Mouse (Mus musculus): ENCODE data around the gene Gm4922.

The Gm4922 gene

GRCm38 (mm10) chr10:18786693-18787092 lies at the start of gene Gm4922:
Gene Gm4922 (minus strand): TSS chr10:18786793.
- DNase-seq = no peak

GRCm38 (mm10) chr10:18835684-18836479 lies 49.3 kb upstream of the Gm4922 start:
- DNase-seq = peak in 1 of 2 experiments; percentile 19

- DNase-seq = no peak
These were observed 47.8 kb upstream of the Gm4922 start for GRCm38 (mm10) chr10:18834389-18834788.

- DNase-seq = no peak
These were observed 45.2 kb upstream of the Gm4922 start for GRCm38 (mm10) chr10:18831823-18832222.

GRCm38 (mm10) chr10:18830359-18830758 lies 43.8 kb upstream of the Gm4922 start:
- no peak for DNase-seq

- DNase-seq = no peak
These were observed 41.3 kb upstream of the Gm4922 start for GRCm38 (mm10) chr10:18827936-18828335.

- no peak for DNase-seq
These were observed 39.5 kb upstream of the Gm4922 start for GRCm38 (mm10) chr10:18826107-18826506.

GRCm38 (mm10) chr10:18825143-18825542 lies 38.5 kb upstream of the Gm4922 start:
- DNase-seq = no peak

GRCm38 (mm10) chr10:18816560-18816959 lies 30.0 kb upstream of the Gm4922 start:
- DNase-seq = no peak

GRCm38 (mm10) chr10:18811751-18812150 lies 25.2 kb upstream of the Gm4922 start:
- no peak for DNase-seq

- DNase-seq = no peak
These were observed 3.5 kb upstream of the Gm4922 start for GRCm38 (mm10) chr10:18790063-18790462.

GRCm38 (mm10) chr10:18788601-18789000 lies 2.0 kb upstream of the Gm4922 start:
- no peak for DNase-seq

GRCm38 (mm10) chr10:18777546-18777945 lies 9.0 kb downstream of the Gm4922 start:
- no peak for DNase-seq

GRCm38 (mm10) chr10:18772537-18773179 lies 13.9 kb downstream of the Gm4922 start:
- no peak for DNase-seq

- no peak for DNase-seq
These were observed 16.7 kb downstream of the Gm4922 start for GRCm38 (mm10) chr10:18769909-18770308.

- DNase-seq = no peak
These were observed 26.4 kb downstream of the Gm4922 start for GRCm38 (mm10) chr10:18760241-18760640.

- DNase-seq = no peak
These were observed 36.5 kb downstream of the Gm4922 start for GRCm38 (mm10) chr10:18750057-18750456.

- peak in 1 of 2 experiments; percentile 5 for DNase-seq
These were observed 43.1 kb downstream of the Gm4922 start, which contains the start of gene Arfgef3 for GRCm38 (mm10) chr10:18743286-18744142. Gene Arfgef3 (minus strand): TSS chr10:18743949.

GRCm38 (mm10) chr10:18742086-18742485 lies 44.5 kb downstream of the Gm4922 start:
- DNase-seq = no peak

GRCm38 (mm10) chr10:18741024-18741423 lies 45.6 kb downstream of the Gm4922 start:
- DNase-seq = no peak

All from spleen, adult 18-20 months (tissue).